Mouse (Mus musculus) brown adipose tissue, adult 24 weeks (tissue): Measurements from ENCODE around the gene Ryr2. TPM values are rescaled to one million over a fixed set of nuclear protein-coding genes. Genes with fewer than 3 reads are reported as not detected.
"Not testable (repeated sequence)": the region's sequence is repeated elsewhere in the genome, so short reads cannot be mapped to it uniquely, and the experiment has no call there.

ENCODE experiments used
- H3K27ac ChIP-seq: fragments of 200-500 bp; replicated peaks from 2 replicates; pipeline ENCODE4 v1.5.1; 2012; ENCODE audit warnings: low read depth, mild to moderate bottlenecking, low read length
- H3K4me1 ChIP-seq: fragments of 200-500 bp; 2 replicates; pipeline ENCODE4 v1.6.1; 2012; ENCODE audit warnings: low read length, mixed read lengths; ENCODE audit not compliant: control insufficient read depth, insufficient read depth, insufficient read length
- H3K4me3 ChIP-seq: fragments of 200-500 bp; 2 replicates; pipeline ENCODE4 v1.5.1; 2012; ENCODE audit warnings: low read depth, mild to moderate bottlenecking, low read length, moderate library complexity; ENCODE audit not compliant: insufficient read depth
- polyA plus RNA-seq: library from polyadenylated mRNA; stranded (reverse); fragments of >200 nt; gene quantifications from 2 replicates; pipeline ENCODE4 v1.2.4, GENCODE M21; 2012; ENCODE audit not compliant: missing spikeins, insufficient read depth, insufficient read length

Ryr2 gene
- polyA plus RNA-seq, 1 experiment, result 2.0 TPM

DNA sequence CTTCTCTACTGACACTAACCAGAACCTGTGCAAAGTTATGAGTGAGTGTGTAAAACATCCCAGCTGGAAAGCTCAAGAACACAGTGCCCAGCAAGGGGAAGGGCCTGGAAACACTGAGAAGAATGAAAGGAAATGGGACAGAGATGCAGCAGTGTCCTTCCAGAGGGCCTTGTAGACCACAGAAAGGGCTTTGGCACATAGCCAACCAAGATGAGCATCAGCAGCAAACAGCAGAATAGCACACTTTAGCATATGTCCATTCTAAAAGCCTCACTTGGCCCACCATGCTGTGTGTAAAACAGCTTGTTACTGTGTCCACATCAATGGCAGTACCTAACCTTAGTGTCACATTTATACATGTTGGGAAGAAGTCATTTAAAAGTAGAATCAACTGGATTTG, 142.4 kb downstream of the Ryr2 start:
- no peak overlapping the region for H3K27ac ChIP-seq
- no peak overlapping the region for H3K4me3 ChIP-seq
- H3K4me1 ChIP-seq, result no peaks in the 10 kb centered on the region

DNA sequence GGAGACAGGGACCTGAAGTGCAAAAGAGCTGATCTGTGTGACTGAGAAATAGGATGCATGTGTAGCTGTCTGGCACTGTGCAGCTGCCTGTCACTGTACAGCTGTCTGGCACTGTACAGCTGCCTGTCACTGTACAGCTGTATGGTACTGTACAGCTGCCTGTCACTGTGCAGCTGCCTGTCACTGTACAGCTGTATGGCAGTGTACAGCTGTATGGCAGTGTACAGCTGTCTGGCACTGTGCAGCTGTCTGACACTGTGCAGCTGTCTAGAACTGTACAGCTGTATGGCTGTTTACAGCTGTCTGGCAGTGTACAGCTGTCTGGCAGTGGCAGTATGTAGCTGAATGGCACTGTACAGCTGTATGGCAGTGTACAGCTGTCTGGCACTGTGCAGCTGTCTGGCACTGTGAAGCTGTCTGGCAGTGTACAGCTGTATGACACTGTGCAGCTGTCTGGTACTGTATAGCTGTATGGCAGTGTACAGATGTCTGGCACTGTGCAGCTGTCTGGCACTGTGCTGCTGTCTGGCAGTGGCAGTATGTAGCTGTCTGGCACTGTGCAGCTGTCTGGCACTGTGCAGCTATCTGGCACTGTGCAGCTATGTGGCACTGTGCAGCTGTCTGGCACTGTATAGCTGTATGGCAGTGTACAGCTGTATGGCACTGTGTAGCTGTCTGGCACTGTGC, 147.1 kb downstream of the Ryr2 start:
- H3K4me1 ChIP-seq, result no peaks in the 10 kb centered on the region
- H3K27ac ChIP-seq, result no peak overlapping the region
- no peak overlapping the region for H3K4me3 ChIP-seq

DNA sequence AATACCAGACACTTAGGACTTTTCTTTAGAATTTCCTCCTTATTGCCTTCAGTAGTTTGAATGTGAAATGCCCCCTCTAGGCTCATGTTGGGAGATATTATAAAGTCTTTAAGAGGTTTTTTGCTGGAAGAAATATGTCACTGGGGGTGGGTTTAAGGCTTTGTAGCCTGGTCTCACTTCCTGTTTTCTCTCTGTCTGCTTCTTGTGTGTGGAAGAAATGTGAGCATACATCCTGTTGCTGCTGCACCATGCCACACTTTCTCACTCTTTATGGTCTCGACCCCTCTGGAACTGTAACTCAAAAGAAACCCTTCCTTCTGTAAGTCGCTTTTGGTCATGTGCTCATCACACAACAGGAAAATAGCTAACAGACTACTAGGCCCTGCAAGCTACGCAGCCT, 147.9 kb downstream of the Ryr2 start:
- Histone ChIP-seq H3K4me3 (no peak overlapping the region), H3K27ac (no peak overlapping the region), H3K4me1 (no peaks in the 10 kb centered on the region)

DNA sequence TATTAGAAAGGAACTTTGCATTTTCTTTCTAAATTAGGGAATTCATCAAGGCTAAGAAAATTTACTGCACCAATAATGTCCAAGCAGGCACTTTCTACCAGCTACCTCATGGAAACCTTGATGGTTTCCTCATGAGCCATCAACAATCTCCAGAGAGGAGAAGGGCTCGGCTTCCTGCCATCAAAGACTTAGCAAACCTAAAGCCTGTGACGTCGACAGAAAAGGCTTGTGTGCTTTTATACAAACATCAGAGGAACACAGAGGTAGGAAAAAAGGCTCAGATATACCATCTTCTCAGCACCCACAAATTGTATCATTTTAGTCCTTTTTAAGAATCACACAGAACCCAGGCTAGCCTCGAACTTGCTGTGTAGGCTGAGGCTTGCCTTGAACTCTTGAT, 148.5 kb downstream of the Ryr2 start:
- Histone ChIP-seq H3K4me3 (no peak overlapping the region), H3K27ac (no peak overlapping the region), H3K4me1 (no peaks in the 10 kb centered on the region)

DNA sequence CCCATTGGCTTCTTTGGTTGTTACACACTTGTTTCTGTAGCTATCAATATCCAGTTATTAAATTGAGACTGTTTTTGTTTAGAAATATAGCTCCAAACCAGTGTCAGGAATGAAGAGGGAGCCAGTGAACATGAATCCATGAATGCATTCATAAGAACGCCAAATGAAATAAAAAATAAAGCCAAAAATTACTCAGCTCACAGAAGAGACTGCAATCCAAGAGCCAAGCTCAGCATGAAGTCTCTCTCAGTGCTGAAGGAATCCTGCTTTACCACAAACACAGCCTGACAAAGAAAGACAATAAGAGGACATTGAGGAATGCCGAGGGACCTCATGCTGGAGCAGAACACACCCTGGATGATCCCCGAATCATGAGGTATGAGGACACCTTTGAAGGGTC, 154.8 kb downstream of the Ryr2 start:
- no peak overlapping the region for H3K27ac ChIP-seq
- H3K4me3 ChIP-seq, result no peak overlapping the region
- no peaks in the 10 kb centered on the region for H3K4me1 ChIP-seq

DNA sequence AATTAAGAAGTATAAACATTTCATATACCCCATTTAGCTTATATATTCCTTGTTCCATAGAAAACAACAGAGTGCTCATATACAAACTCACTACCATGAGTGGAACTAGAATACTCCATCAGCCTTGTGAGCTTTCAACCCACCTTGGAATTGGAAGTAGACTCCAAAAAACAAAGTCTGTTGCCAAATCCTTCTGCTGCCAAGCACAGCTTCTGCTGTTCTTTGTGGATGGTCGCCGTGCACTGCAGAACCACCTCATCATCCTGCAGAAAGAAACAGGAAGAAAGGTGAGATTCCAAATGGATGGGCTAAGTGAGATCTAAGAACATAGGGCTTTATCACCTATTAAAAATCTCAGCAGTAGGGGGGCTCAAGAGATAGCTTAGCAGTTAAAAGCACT, 161.0 kb downstream of the Ryr2 start:
- Histone ChIP-seq H3K4me3 (no peak overlapping the region), H3K27ac (no peak overlapping the region), H3K4me1 (no peaks in the 10 kb centered on the region)

DNA sequence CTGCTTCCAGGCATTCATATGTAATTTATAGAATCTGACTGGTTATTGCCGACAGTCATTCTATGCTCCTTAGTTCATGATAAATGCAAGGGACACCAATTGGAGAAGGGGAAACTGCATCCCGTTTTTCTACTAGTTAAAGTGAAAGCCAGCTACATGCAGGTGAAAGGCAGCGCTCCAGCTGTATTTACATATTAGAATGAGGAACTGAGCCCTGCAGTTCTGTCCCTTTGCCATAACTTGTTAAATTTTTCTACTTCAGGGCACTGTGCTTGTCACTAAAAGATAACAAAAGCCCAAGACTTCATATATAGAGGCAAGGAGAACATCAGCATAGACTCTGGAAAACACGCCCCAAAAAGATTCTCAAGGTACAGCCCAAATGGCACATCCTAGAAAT, 165.0 kb downstream of the Ryr2 start:
- Histone ChIP-seq H3K4me1 (no peaks in the 10 kb centered on the region), H3K4me3 (no peak overlapping the region), H3K27ac (no peak overlapping the region)

DNA sequence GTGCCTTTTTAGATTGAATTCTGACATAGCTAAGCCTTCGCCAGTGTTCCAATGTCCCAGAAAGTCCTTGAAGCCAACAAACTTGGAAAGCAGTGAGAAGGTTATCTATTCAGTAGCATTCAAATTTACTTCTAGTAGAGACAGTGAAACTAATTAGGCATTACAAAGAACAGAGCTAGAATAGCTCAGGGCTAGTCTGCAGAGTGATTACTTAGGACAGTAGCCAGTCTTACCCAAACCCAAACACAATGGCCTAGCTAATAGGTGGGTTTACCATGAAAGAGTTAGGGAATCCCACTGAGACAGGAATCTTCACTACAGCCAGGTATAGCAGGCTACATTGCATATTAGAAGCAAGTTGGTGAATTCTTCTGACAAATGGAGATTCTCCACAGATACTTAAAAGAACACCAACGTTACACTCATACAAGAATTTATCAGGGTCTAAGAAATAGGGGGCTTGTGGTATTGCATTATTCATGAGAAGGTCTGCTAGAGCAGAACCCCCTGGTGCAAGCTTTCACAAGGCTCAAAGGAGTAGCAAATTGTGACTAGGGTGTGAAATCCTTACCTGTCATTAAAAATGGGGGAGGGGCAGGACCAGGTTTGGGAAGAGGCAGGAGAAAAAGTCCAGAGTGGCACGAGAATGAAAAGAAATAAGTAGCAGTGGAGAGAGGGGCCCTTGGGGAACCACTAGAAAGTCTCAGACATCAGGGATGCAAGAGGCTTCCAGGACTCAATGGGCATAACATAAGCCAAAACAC, 172.3 kb downstream of the Ryr2 start:
- not testable (repeated sequence) for H3K4me1 ChIP-seq, H3K27ac ChIP-seq, H3K4me3 ChIP-seq

DNA sequence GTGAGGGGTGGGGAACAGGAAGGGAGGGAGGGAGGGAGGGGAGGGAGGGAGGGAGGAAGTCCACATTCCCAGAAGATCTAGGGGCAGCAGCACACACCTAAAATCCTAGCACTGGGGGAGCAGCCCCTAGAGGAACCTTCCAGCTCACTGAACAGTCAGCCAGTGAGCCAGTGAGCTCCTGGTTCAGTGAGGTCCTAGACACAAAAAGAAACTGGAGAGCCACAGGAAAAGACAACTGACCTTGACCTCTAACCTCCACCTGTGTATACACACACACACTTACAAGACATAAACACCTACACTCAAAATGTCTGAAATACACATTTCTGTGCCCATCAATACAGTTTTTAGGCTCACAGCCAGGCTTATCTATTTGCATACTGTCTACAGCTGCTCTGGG, 173.4 kb downstream of the Ryr2 start:
- Histone ChIP-seq H3K4me3 (no peak overlapping the region), H3K27ac (no peak overlapping the region), H3K4me1 (no peaks in the 10 kb centered on the region)

DNA sequence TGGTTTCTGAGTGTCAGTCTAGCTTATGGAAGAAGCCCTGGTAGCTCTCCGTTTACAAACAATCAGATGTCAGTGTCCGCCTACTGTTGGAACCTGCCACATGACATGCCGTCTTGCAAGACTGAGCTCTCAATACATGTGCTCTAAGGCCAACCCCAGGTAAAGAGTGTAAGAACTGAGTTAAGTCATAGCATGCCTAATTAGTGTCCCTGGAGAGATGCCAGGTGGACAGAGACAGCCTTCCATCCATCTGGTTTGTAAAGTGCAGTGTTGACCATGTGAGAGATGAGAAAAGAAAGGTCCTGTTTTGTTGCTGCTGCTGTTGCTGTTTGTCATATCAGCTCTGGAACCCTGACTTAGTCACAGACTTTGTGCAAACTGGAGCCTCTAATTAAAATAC, 178.0 kb downstream of the Ryr2 start:
- Histone ChIP-seq H3K27ac (no peak overlapping the region), H3K4me1 (0 out of 2 replicates have a peak, but pooled peaks cover 2% of the 10 kb centered on the region), H3K4me3 (no peak overlapping the region)

DNA sequence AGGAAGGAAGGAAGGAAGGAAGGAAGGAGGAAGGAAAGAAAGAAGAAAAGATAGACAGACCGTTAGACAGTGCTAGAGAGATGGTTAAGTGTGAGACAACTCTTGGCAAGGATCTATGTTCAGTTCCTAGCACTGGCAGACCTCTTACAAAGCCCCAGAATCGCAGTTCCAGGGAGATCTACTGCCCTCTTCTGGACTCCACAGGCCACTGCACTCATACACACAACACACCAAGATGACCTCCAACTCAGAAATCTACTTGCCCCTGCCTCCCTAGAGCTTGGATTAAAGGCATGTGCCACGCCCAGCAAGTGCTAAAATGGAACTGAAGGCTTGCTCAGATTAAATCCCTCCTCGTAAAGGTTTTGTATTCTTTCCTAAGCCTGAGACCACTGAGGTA, 179.0 kb downstream of the Ryr2 start:
- Histone ChIP-seq H3K4me1 (0 out of 2 replicates have a peak, but pooled peaks cover 2% of the 10 kb centered on the region), H3K4me3 (no peak overlapping the region), H3K27ac (no peak overlapping the region)

DNA sequence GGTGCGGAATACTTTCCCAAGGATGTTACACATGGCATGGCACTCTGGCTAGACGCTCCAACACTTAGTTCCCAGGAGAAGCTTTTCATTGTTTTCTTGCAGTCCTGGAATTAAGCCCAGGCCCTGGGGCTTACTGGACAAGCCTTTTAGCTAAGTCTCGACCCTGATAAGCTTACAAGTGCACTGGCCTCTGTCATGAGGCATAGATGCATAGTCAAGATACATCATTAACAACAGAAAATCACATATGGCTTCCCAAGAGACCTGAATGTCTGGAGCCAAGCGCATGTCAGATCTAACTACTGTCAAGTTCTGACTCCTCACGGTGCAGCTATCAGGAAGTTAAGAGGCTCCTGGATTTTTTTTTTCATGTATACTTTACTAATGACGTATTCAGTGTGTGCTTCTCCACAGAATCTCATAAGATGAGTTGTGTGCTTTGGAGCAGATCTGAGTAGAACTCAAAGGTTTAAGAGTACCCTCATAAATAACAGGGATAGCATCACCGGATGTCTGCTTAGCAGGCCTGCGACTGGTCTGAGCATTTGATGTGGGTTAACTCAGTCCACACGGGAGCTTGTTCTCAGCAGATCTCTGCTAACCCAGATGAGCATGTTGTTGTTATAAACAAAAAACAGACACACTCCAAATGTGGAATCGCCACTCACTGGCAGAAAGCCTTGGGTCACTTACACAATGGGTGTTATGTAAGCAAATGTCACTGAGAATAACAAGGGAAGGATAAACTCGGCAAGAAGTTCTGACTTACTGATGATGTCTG, 179.8 kb downstream of the Ryr2 start:
- H3K4me3 ChIP-seq, result no peak overlapping the region
- no peak overlapping the region for H3K27ac ChIP-seq
- 0 out of 2 replicates have a peak, but pooled peaks cover 2% of the 10 kb centered on the region for H3K4me1 ChIP-seq

DNA sequence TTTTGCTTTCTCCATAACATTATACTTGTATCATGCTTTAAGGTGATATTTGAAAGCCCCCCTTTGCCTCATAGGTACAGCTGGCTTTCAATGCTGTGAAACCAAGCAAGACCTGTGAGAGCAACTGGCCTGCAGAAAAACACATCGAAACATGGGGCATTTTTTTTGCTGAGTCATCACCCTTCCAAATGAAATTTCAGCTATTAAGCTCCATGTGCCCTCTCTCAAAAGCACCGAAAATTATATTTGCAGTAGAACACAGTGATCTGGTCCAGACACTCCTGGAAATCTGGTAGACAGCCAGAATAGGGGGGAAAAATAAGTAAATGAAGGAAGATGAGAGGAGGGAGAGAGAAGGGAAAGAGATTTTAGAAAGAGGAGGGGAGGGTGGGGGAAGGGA, 180.5 kb downstream of the Ryr2 start:
- Histone ChIP-seq H3K27ac (no peak overlapping the region), H3K4me3 (no peak overlapping the region), H3K4me1 (0 out of 2 replicates have a peak, but pooled peaks cover 2% of the 10 kb centered on the region)

DNA sequence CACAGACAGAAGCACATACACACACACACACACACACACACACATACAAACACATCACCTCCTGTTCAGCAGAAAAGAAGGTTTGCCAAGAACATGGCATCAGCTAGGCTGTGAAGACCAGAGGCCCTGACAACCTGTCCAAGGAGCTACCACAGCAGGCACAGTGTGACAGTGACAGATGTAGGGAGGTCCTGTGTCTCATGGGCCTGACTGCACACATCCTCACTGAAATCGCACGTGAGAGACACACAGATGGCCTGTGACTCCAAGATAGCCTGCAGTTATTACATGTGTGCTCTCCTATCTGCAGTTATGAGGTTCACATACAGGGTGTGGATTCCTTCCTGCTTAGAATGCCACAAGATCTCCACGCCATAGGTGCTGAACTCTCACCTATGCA, 182.0 kb downstream of the Ryr2 start:
- Histone ChIP-seq H3K4me1 (0 out of 2 replicates have a peak, but pooled peaks cover 2% of the 10 kb centered on the region), H3K27ac (no peak overlapping the region), H3K4me3 (no peak overlapping the region)

DNA sequence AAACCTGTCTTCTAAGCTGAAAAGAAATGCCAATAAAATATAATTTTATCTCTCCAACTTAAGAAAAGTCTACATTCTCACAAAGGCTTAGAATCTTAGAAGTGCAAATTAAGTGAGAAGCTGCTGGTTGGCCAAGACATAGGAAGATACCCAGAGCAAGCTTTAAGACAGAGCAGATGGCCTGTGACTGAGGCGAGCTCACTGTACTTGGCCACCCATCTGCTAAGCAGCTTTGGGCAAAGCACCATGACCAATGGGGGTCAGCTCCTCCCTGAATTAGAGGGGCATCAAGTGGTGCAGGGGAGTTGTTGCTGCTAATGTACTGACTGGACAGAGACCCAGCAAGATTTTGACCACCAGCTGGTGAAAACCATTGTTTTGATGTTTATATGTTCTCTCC, 186.2 kb downstream of the Ryr2 start:
- H3K4me3 ChIP-seq, result no peak overlapping the region
- H3K4me1 ChIP-seq, result no peaks in the 10 kb centered on the region
- H3K27ac ChIP-seq, result no peak overlapping the region
